Mouse (Mus musculus) embryonic facial prominence, embryonic 11.5 days (tissue): ENCODE measurements around the gene Mns1. TPM values are rescaled to one million over a fixed set of nuclear protein-coding genes. Genes with fewer than 3 reads are reported as not detected.
"Not testable (repeated sequence)": the region's sequence is repeated elsewhere in the genome, so short reads cannot be mapped to it uniquely, and the experiment has no call there.

Source experiments
- ATAC-seq: fragments of 200-750 bp; cut with Nextera tagmentation; replicated peaks from 2 replicates; pipeline ENCODE4 v1.8.0; 2017; ENCODE audit warnings: low read depth; ENCODE audit not compliant: insufficient number of reproducible peaks, low FRiP score, low TSS enrichment
- DNase-seq: peaks from one replicate; pipeline ENCODE4 v3.0.0-alpha.2; 2015; ENCODE audit warnings: low spot score
- H3K27ac ChIP-seq: fragments of 300-500 bp; sonication (generic); replicated peaks from 2 replicates; pipeline ENCODE4 v1.5.1; 2014; ENCODE audit warnings: mild to moderate bottlenecking, low read depth, low read length, control low read depth
- H3K27me3 ChIP-seq: fragments of 300-500 bp; sonication (generic); 2 replicates; pipeline ENCODE4 v1.6.1; 2014; ENCODE audit warnings: mild to moderate bottlenecking, low read length, moderate library complexity, mixed read lengths; ENCODE audit not compliant: control insufficient read depth, insufficient read depth
- H3K36me3 ChIP-seq: fragments of 300-500 bp; sonication (generic); replicated peaks from 2 replicates; pipeline ENCODE4 v1.6.1; 2014; ENCODE audit warnings: low read depth, mild to moderate bottlenecking, low read length, moderate library complexity, mixed read lengths; ENCODE audit not compliant: control insufficient read depth, insufficient read depth
- H3K4me1 ChIP-seq: fragments of 300-500 bp; sonication (generic); 2 replicates; pipeline ENCODE4 v1.6.1; 2014; ENCODE audit warnings: low read length, mixed read lengths; ENCODE audit not compliant: control insufficient read depth, insufficient read depth
- H3K4me2 ChIP-seq: fragments of 300-500 bp; sonication (generic); 2 replicates; pipeline ENCODE4 v1.6.1; 2014; ENCODE audit warnings: low read depth, mild to moderate bottlenecking, control low read depth, low read length, moderate library complexity
- H3K4me3 ChIP-seq: fragments of 300-500 bp; sonication (generic); 2 replicates; pipeline ENCODE4 v1.5.1; 2014; ENCODE audit warnings: low read depth, low read length, control low read depth
- H3K9ac ChIP-seq: fragments of 300-500 bp; sonication (generic); replicated peaks from 2 replicates; pipeline ENCODE4 v1.6.1; 2014; ENCODE audit warnings: mild to moderate bottlenecking, control low read depth, low read length
- H3K9me3 ChIP-seq: fragments of 300-500 bp; sonication (generic); replicated peaks from 2 replicates; pipeline ENCODE4 v1.6.1; 2016; ENCODE audit warnings: mild to moderate bottlenecking, low read length, inconsistent platforms, mixed read lengths; ENCODE audit not compliant: control insufficient read depth
- WGBS: fragments of 180-500 bp; shearing (Covaris S2); extraction: QIAGEN DNeasy Blood & Tissue Kit; methylation state at CpG from one replicate; pipeline ENCODE4 v1.1.7; 2014; 5-methylcytosine and 5-hydroxymethylcytosine counted together
- polyA plus RNA-seq: library from polyadenylated mRNA; unstranded; fragments of >200 nt; fragmentation: Nextera tagmentation; extraction: Ambion mirVana; gene quantifications from 2 replicates; pipeline ENCODE4 v1.2.1, GENCODE M21; 2014

Gene Mns1
- polyA plus RNA-seq, 1 experiment from 2014 or later: 50.9 TPM

- no peak overlapping the region for H3K9ac ChIP-seq
- H3K4me2 ChIP-seq: no peak overlapping the region
- H3K4me3 ChIP-seq: no peak overlapping the region
- no peak overlapping the region for H3K27ac ChIP-seq
- ATAC-seq (no peak), DNase-seq (no peak)
- 45% methylated on average over 4 of the region's 4 CpGs for WGBS
- no peaks in the 10 kb centered on the region for H3K27me3 ChIP-seq
- H3K9me3 ChIP-seq: no peaks in the 10 kb centered on the region
- H3K4me1 ChIP-seq: no peaks in the 10 kb centered on the region
- H3K36me3 ChIP-seq: no peaks in the 10 kb centered on the region
These were observed 37.7 kb upstream of the Mns1 start for GRCm38 (mm10) chr9:72400121-72400520.

- not testable (repeated sequence) for H3K4me1 ChIP-seq
- 77% methylated on average over 4 of the region's 4 CpGs for WGBS
These were observed 36.0 kb upstream of the Mns1 start for GRCm38 (mm10) chr9:72401769-72402168.

GRCm38 (mm10) chr9:72403421-72403820 lies 34.4 kb upstream of the Mns1 start:
- Histone ChIP-seq H3K36me3 (no peaks in the 10 kb centered on the region), H3K27ac (no peak overlapping the region), H3K4me2 (no peak overlapping the region), H3K27me3 (no peaks in the 10 kb centered on the region), H3K4me1 (no peaks in the 10 kb centered on the region), H3K4me3 (no peak overlapping the region), H3K9ac (no peak overlapping the region), H3K9me3 (no peaks in the 10 kb centered on the region)
- DNase-seq (no peak), ATAC-seq (no peak)
- WGBS: 77% methylated on average over 6 of the region's 6 CpGs

More at GRCm38 (mm10) chr9:72401769-72402168, 36.0 kb upstream of the Mns1 start:
- ATAC-seq, H3K9me3 ChIP-seq, H3K27ac ChIP-seq, H3K9ac ChIP-seq, H3K4me2 ChIP-seq, H3K36me3 ChIP-seq, DNase-seq, H3K27me3 ChIP-seq, H3K4me3 ChIP-seq: not testable (repeated sequence)

GRCm38 (mm10) chr9:72404446-72404845 lies 33.4 kb upstream of the Mns1 start:
- Histone ChIP-seq H3K9ac (no peak overlapping the region), H3K9me3 (no peaks in the 10 kb centered on the region), H3K27me3 (no peaks in the 10 kb centered on the region), H3K4me1 (no peaks in the 10 kb centered on the region), H3K4me3 (no peak overlapping the region), H3K36me3 (no peaks in the 10 kb centered on the region), H3K27ac (no peak overlapping the region), H3K4me2 (no peak overlapping the region)
- WGBS: 87% methylated on average over 8 of the region's 8 CpGs
- ATAC-seq: no peak
- DNase-seq: no peak

GRCm38 (mm10) chr9:72404934-72405333 lies 32.9 kb upstream of the Mns1 start:
- no peak overlapping the region for H3K4me2 ChIP-seq
- no peak for DNase-seq
- no peak overlapping the region for H3K4me3 ChIP-seq
- H3K9ac ChIP-seq: no peak overlapping the region
- H3K36me3 ChIP-seq: no peaks in the 10 kb centered on the region
- WGBS: 64% methylated on average over 3 of the region's 3 CpGs
- no peaks in the 10 kb centered on the region for H3K4me1 ChIP-seq
- no peak for ATAC-seq
- H3K27me3 ChIP-seq: no peaks in the 10 kb centered on the region
- no peaks in the 10 kb centered on the region for H3K9me3 ChIP-seq
- H3K27ac ChIP-seq: no peak overlapping the region

- Histone ChIP-seq H3K4me3 (no peak overlapping the region), H3K36me3 (no peaks in the 10 kb centered on the region), H3K27ac (no peak overlapping the region), H3K4me2 (no peak overlapping the region), H3K9ac (no peak overlapping the region), H3K9me3 (no peaks in the 10 kb centered on the region), H3K4me1 (no peaks in the 10 kb centered on the region), H3K27me3 (no peaks in the 10 kb centered on the region)
- ATAC-seq (no peak), DNase-seq (no peak)
- WGBS: 91% methylated on average over 9 of the region's 9 CpGs
These were observed 31.8 kb upstream of the Mns1 start for GRCm38 (mm10) chr9:72405882-72406638.

- H3K36me3 ChIP-seq: no peaks in the 10 kb centered on the region
- no peak overlapping the region for H3K27ac ChIP-seq
- H3K4me2 ChIP-seq: peak overlapping the region; percentile 21; the same call in 1 of the 2 replicates
- ATAC-seq: peak; percentile 76
- no peaks in the 10 kb centered on the region for H3K4me1 ChIP-seq
- H3K4me3 ChIP-seq: no peak overlapping the region
- H3K27me3 ChIP-seq: no peaks in the 10 kb centered on the region
- H3K9me3 ChIP-seq: no peaks in the 10 kb centered on the region
- peak overlapping the region; percentile 0; the same call in 1 of the 2 replicates for H3K9ac ChIP-seq
- 10% methylated on average over 12 of the region's 12 CpGs for WGBS
- DNase-seq: peak; percentile 91
These were observed 29.7 kb upstream of the Mns1 start for GRCm38 (mm10) chr9:72408131-72408586.

GRCm38 (mm10) chr9:72409381-72410225 lies 28.2 kb upstream of the Mns1 start:
- no peak overlapping the region for H3K9ac ChIP-seq
- no peaks in the 10 kb centered on the region for H3K36me3 ChIP-seq
- 45% methylated on average over 15 of the region's 15 CpGs for WGBS
- no peaks in the 10 kb centered on the region for H3K4me1 ChIP-seq
- DNase-seq (no peak), ATAC-seq (no peak)
- H3K27me3 ChIP-seq: no peaks in the 10 kb centered on the region
- H3K9me3 ChIP-seq: no peaks in the 10 kb centered on the region
- H3K4me2 ChIP-seq: no peak overlapping the region
- H3K27ac ChIP-seq: no peak overlapping the region
- H3K4me3 ChIP-seq: no peak overlapping the region
